Mouse (Mus musculus): ENCODE results near the gene Ero1l.

Ero1l gene

DNA sequence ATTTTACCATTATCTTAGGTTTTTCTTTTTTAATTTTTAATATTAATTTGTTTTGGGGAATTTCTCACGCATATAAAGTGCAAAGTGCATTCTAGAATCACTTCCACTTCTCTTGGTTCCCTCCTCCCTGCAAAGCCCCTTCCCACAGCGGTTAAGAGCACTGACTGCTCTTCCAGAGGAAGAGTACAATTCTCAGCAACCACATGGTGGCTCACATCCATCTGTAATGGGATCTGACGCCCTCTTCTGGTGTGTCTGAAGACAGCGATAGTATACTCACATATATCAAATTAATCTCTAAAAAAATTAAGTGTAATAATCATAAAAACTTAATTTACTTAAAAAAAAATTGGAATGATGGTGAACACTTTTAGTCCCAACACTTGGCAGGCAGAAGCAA lies 14.2 kb downstream of the Ero1l start:
- no peak for DNase-seq

- no peak for DNase-seq
These were observed 14.6 kb downstream of the Ero1l start for GRCm38 (mm10) chr14:45303939-45304338.

GRCm38 (mm10) chr14:45291608-45292007 lies 27.0 kb downstream of the Ero1l start:
- DNase-seq: no peak

DNA sequence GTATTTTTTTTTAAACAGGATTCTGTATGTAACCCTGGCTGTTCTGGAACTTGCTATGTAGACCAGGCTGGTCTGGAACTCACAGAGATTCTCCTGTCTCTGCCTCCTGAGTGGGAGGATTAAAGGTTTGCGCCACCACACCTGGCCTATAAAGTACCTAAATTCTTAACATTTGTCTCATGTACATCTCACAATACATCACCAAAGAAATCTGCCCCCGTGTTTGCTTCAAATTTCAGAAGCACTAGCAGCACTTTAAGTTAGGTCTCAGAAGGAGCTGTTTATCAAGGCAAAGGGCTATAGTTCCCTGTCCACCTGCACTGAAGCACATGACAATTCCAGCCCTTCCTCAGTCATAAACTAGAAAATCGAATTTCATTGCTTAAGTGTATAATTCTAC lies 36.5 kb downstream of the Ero1l start:
- no peak for DNase-seq

- DNase-seq: no peak
These were observed 42.8 kb downstream of the Ero1l start for GRCm38 (mm10) chr14:45275816-45276215.

DNA sequence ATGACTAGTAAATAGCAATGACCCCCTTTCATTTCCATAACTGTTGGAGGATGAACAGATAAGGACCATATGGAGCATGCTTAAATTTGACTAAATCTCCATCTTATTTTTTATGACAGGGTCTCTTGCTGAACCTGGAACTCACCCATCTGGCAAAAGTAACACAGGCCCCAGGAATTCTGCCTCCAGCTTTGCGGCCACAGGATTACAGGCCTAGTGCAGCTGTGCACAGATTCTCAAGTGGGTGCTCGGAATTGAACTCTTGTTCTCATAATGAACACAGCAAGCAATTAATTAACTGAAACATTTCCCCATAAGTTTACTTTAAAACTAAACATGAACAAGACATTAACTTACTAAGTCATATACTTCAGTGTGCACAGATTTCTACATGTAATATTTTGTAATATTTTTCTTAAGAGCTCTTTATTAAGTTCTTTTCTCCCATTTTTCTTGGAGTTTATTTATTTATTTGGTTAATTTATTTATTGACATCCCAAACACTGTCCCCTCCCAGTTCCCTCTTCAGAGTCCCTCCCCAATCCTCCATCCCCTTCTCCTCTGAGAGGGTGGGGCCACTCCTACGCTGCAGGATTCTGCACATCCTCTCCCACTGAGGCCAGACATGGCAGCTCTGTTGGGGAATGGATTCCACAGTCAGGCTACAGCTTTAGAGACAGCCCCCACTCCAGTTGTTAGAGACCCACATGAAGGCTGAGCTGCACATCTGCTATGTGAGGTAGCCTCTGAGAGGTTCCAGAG lies 54.6 kb downstream of the Ero1l start:
- no peak for DNase-seq

DNA sequence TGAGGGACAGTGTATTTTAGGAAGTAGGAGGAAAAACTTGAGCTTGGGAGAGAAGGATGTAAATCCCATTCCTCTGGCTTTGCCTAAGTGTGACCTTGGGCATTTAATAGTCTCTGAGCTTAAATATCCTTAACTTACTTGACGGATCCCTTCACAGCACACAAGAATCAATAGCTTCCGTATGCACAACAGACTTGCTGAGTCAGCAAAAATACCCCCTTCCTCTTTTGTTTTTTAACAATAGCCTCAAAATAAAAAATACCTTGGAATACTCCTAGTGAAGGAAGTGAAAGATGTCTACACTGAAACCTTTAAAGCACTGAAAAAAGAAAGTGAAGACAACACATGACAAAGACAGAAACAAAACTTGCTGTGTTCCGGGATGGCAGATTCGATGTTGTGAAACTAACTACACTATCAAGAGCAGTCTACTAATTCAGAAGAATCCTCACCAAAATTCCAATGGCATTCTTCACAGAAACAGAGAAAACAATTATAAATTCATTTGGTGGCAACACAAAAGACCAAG lies 67.0 kb downstream of the Ero1l start:
- DNase-seq: no peak

- DNase-seq: no peak
These were observed 77.0 kb downstream of the Ero1l start for GRCm38 (mm10) chr14:45241613-45242012.

- no peak for DNase-seq
These were observed 79.5 kb downstream of the Ero1l start for GRCm38 (mm10) chr14:45239042-45239441.

All from thymus, adult 18-20 months (tissue).